Mouse (Mus musculus) heart, embryonic 13.5 days (tissue): ENCODE data around the gene Lsm12. TPM values are rescaled to one million over a fixed set of nuclear protein-coding genes. Genes with fewer than 3 reads are reported as not detected.
A peak's percentile ranks its signal among the peaks of the same experiment; 100 is the strongest.
"Not testable (repeated sequence)": the region's sequence is repeated elsewhere in the genome, so short reads cannot be mapped to it uniquely, and the experiment has no call there.

ENCODE experiments used
- ATAC-seq: fragments of 200-750 bp; cut with Nextera tagmentation; 2 replicates; pipeline ENCODE4 v1.8.0; 2017; ENCODE audit warnings: moderate TSS enrichment; ENCODE audit not compliant: insufficient number of reproducible peaks, low FRiP score, low TSS enrichment; ENCODE audit errors: extremely low read depth
- H3K27ac ChIP-seq: fragments of 300-500 bp; sonication (generic); replicated peaks from 2 replicates; pipeline ENCODE4 v1.5.1; 2015; ENCODE audit warnings: moderate library complexity, mild to moderate bottlenecking, inconsistent platforms
- H3K27me3 ChIP-seq: fragments of 300-500 bp; sonication (generic); replicated peaks from 2 replicates; pipeline ENCODE4 v1.6.1; 2015; ENCODE audit warnings: mild to moderate bottlenecking, inconsistent platforms
- H3K36me3 ChIP-seq: fragments of 300-500 bp; sonication (generic); 2 replicates; pipeline ENCODE4 v1.6.1; 2015; ENCODE audit warnings: mild to moderate bottlenecking, inconsistent platforms
- H3K4me1 ChIP-seq: fragments of 300-500 bp; sonication (generic); 2 replicates; pipeline ENCODE4 v1.6.1; 2015; ENCODE audit warnings: inconsistent platforms
- H3K4me2 ChIP-seq: fragments of 300-500 bp; sonication (generic); 2 replicates; pipeline ENCODE4 v1.6.1; 2015; ENCODE audit warnings: inconsistent platforms, mild to moderate bottlenecking, moderate library complexity
- H3K4me3 ChIP-seq: fragments of 300-500 bp; sonication (generic); 2 replicates; pipeline ENCODE4 v1.5.1; 2015; ENCODE audit warnings: moderate library complexity, mild to moderate bottlenecking, inconsistent platforms
- H3K9ac ChIP-seq: fragments of 300-500 bp; sonication (generic); 2 replicates; pipeline ENCODE4 v1.6.1; 2015; ENCODE audit warnings: inconsistent platforms, mild to moderate bottlenecking, moderate library complexity
- H3K9me3 ChIP-seq: fragments of 300-500 bp; sonication (generic); 2 replicates; pipeline ENCODE4 v1.6.1; 2016; ENCODE audit warnings: inconsistent platforms
- WGBS: fragments of 180-500 bp; shearing (Covaris S2); methylation state at CpG from one replicate; pipeline ENCODE4 v1.1.7; 2015; ENCODE audit warnings: mixed read lengths; 5-methylcytosine and 5-hydroxymethylcytosine counted together
- polyA plus RNA-seq: library from polyadenylated mRNA; unstranded; fragments of >200 nt; fragmentation: Nextera tagmentation; extraction: Ambion mirVana; gene quantifications from 2 replicates; pipeline ENCODE4 v1.2.1, GENCODE M21; 2015

Lsm12 gene
- polyA plus RNA-seq, 1 experiment from 2014 or later = 80.7 TPM

DNA sequence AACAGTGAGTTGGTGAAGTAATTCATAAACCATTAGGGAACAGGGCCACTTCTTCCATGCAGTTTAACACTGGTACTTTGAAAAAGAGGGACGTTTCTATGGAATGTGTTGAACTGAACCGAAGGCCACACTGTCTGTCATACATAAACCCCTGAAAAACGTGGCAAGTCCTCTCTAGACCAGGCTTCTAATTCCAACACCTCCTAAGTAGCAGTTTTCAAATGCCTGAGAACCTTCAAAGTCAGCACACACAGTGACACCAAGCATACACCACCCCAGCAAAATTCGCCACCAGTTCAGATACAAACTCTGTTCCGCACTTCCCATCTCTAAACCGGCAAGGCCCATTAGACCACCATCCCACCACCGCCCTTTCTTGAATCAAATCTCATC, 847 bp downstream of the Lsm12 start:
- 2% methylated on average over 7 of the region's 7 CpGs for WGBS

DNA sequence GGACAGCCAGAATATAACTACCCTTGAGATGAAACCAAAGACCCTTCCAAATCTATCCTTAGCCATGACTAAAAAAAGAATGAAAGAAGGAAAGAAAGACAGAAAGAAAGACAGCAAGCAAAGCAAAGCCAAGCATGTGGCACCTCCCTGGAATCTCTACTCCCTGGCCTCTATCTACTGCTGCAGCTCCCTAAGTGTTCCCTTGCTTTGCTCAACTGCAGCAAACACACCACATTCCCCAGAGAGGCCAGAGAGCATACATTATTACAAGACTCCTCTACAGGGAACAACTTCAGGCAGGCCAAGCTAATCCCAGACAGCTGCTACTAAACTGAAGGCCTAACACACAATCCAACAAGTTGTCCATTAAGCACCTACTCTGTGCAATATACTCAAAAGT, 5.3 kb downstream of the Lsm12 start:
- ATAC-seq = no peak
- Histone ChIP-seq H3K4me3 (no peak overlapping the region), H3K9me3 (no peaks in the 10 kb centered on the region), H3K36me3 (peaks cover 71% of the 10 kb centered on the region), H3K27me3 (no peaks in the 10 kb centered on the region), H3K4me1 (peaks cover 34% of the 10 kb centered on the region), H3K9ac (0 out of 2 replicates have a peak overlapping the region, but pooled peaks have one; percentile 2), H3K27ac (0 out of 2 replicates have a peak overlapping the region, but pooled peaks have one; percentile 4), H3K4me2 (no peak overlapping the region; the same call in 1 of the 2 replicates)

More for the DNA sequence above, 847 bp downstream of the Lsm12 start:
- Histone ChIP-seq H3K27me3 (no peaks in the 10 kb centered on the region), H3K9me3 (no peaks in the 10 kb centered on the region), H3K4me3 (peak overlapping the region; percentile 90), H3K4me1 (peaks cover 41% of the 10 kb centered on the region), H3K4me2 (peak overlapping the region; percentile 84), H3K9ac (peak overlapping the region; percentile 98), H3K27ac (peak overlapping the region; percentile 95), H3K36me3 (peaks cover 32% of the 10 kb centered on the region)
- no peak for ATAC-seq

DNA sequence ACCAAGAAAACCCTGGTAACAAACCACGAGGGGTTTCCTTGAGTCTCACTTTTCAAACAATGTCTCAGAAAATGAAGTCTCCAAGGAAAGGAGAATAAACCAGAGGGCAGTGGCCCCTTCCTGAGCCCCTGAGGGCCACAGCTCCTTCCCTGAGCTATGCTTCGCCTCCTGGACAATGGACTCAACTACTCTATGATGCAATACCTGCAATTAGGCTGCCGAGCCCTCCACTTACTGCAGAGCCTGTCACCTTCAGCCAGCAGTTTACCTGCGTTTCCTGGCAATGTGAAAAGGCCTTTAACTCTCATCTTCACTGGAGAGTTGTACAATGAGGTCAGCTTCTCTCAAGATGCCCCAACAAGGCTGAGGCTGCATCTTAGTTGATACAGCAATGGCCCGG, 16.4 kb downstream of the Lsm12 start:
- peaks cover 79% of the 10 kb centered on the region for H3K36me3 ChIP-seq
- 89% methylated on average over 5 of the region's 5 CpGs for WGBS
- ATAC-seq = no peak

DNA sequence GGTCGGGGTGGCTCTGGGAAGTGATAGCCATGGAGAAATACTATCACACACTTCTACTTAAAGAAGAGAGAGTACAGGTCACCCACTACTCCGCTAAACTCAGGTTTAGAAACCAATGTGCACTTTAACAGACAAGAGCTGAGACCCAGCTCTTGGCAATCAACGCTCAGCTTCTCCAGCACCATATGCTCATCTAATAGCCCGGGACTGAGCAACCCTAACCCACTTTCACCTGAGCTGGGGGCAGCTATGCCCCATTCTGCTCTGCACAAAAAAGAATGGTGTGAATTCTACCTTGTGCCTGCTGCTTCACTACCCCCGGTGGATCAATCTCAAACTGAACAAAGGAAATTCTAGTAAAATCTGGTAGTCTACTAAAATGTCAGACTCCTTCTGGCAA, 17.6 kb downstream of the Lsm12 start:
- ATAC-seq = no peak
- Histone ChIP-seq H3K27ac (no peak overlapping the region), H3K4me3 (no peak overlapping the region), H3K9me3 (no peaks in the 10 kb centered on the region), H3K36me3 (peaks cover 88% of the 10 kb centered on the region), H3K27me3 (no peaks in the 10 kb centered on the region), H3K4me1 (0 out of 2 replicates have a peak, but pooled peaks cover 5% of the 10 kb centered on the region), H3K9ac (no peak overlapping the region), H3K4me2 (no peak overlapping the region)
- 94% methylated on average over 5 of the region's 5 CpGs for WGBS

More for the DNA sequence above, 16.4 kb downstream of the Lsm12 start:
- no peak overlapping the region for H3K4me3 ChIP-seq
- no peaks in the 10 kb centered on the region for H3K9me3 ChIP-seq
- H3K27ac ChIP-seq = no peak overlapping the region
- H3K27me3 ChIP-seq = no peaks in the 10 kb centered on the region
- 0 out of 2 replicates have a peak, but pooled peaks cover 8% of the 10 kb centered on the region for H3K4me1 ChIP-seq
- no peak overlapping the region for H3K9ac ChIP-seq
- no peak overlapping the region for H3K4me2 ChIP-seq

DNA sequence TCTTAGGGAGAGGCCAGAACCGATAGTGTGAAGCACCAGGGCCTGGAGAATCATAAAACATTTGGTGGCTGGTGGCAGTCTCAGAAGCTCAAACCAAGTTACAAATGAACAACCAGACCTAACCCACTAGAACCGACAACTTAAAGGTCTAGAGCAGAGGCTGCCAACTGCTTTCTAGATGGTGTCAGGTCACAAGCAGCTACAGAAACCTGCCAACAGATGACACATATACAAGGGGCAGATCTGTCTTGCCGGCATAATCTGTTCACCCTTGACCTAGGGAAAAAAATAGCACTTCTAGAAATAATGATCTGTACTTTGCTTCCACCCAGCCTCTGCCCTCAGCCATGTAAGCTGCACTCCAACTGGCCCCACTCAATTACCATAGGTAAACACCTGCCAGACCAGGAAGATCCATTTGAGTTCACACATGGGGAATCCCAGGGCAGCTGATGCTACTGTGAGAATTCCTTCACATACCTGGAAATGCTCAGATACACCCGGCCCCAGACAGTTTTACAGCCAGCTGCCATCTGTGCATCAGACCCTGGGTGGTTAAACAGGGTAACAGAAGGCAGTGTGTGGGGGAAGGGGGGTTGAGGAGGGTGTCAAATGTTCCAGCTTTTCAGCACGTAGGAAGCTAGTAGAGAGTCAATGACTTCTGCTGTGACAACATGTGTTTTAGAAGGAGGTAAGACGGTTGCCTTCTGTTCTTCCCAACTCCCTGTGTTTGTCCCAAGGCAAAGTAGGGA, 18.9 kb downstream of the Lsm12 start:
- no peaks in the 10 kb centered on the region for H3K27me3 ChIP-seq
- H3K4me3 ChIP-seq = no peak overlapping the region
- ATAC-seq = no peak
- H3K4me2 ChIP-seq = no peak overlapping the region
- H3K27ac ChIP-seq = no peak overlapping the region
- H3K9ac ChIP-seq = no peak overlapping the region
- no peaks in the 10 kb centered on the region for H3K9me3 ChIP-seq
- WGBS = 62% methylated on average over 6 of the region's 6 CpGs
- H3K36me3 ChIP-seq = peaks cover 94% of the 10 kb centered on the region
- 0 out of 2 replicates have a peak, but pooled peaks cover 5% of the 10 kb centered on the region for H3K4me1 ChIP-seq

DNA sequence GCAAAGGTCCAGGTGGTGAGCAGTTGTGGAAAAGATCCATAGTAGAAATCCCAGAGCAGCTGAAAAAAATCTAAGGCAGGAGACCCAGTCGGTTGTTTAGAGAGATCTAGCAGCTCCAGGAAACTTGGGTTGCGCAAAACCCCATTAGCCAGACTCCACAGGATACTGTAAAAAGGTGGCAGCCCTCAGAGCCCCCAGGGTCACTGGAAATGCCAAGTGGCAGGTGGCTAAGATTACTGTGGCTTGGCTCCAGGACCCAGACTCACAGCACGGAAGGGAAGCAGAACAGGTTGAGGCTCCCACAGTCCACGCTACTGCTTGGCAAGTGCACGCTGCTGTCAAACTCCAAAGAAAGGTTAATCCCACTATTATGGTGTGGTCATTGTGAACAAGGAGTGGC, 25.3 kb downstream of the Lsm12 start:
- Histone ChIP-seq H3K4me2 (no peak overlapping the region), H3K27me3 (no peaks in the 10 kb centered on the region), H3K27ac (no peak overlapping the region), H3K9ac (no peak overlapping the region), H3K4me1 (peaks cover 8% of the 10 kb centered on the region), H3K4me3 (no peak overlapping the region), H3K36me3 (peaks cover 44% of the 10 kb centered on the region), H3K9me3 (no peaks in the 10 kb centered on the region)
- 78% methylated on average over 5 of the region's 5 CpGs for WGBS
- no peak for ATAC-seq

DNA sequence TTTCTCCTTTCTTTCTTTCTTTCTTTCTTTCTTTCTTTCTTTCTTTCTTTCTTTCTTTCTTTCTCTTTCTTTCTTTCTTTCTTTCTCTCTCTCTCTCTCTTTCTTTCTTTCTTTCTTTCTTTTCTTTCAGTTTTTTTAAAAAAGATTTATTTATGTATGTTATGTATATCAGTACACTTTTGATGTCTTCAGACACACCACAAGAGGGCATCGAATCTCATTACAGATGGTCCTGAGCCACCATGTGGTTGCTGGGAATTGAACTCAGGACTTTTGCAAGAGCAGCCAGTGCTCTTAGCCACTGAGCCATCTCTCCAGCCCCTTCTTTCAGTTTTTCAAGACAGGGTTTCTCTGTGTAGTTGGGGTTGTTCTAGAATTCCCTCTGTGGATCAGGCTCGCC, 27.1 kb downstream of the Lsm12 start:
- not testable (repeated sequence) for H3K9me3 ChIP-seq, ATAC-seq, H3K4me3 ChIP-seq, H3K27me3 ChIP-seq, H3K9ac ChIP-seq, H3K4me2 ChIP-seq, H3K27ac ChIP-seq, H3K4me1 ChIP-seq
- 68% methylated on average over 2 of the region's 2 CpGs for WGBS
- H3K36me3 ChIP-seq = peaks cover 44% of the 10 kb centered on the region

DNA sequence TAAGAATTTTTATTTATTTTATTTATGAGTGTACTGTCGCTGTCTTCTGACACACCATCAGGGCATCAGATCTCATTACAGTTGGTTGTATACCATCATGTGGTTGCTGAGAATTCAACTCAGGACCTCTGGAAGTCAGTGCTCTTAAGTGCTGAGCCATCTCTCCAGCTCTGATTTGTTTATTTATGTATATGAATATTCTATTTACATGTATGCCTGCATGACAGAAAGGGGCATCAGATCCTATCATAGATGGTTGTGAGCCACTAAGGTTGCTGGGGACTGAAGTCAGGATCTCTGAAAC, 28.4 kb downstream of the Lsm12 start:
- no peak overlapping the region for H3K27ac ChIP-seq
- H3K4me2 ChIP-seq = peak overlapping the region; percentile 87
- no peak overlapping the region for H3K9ac ChIP-seq
- peaks cover 8% of the 10 kb centered on the region for H3K4me1 ChIP-seq
- no peak overlapping the region for H3K4me3 ChIP-seq
- no peak for ATAC-seq
- 8% methylated on average over 1 of the region's 1 CpGs for WGBS
- peaks cover 41% of the 10 kb centered on the region for H3K36me3 ChIP-seq
- H3K27me3 ChIP-seq = no peaks in the 10 kb centered on the region
- H3K9me3 ChIP-seq = no peaks in the 10 kb centered on the region

DNA sequence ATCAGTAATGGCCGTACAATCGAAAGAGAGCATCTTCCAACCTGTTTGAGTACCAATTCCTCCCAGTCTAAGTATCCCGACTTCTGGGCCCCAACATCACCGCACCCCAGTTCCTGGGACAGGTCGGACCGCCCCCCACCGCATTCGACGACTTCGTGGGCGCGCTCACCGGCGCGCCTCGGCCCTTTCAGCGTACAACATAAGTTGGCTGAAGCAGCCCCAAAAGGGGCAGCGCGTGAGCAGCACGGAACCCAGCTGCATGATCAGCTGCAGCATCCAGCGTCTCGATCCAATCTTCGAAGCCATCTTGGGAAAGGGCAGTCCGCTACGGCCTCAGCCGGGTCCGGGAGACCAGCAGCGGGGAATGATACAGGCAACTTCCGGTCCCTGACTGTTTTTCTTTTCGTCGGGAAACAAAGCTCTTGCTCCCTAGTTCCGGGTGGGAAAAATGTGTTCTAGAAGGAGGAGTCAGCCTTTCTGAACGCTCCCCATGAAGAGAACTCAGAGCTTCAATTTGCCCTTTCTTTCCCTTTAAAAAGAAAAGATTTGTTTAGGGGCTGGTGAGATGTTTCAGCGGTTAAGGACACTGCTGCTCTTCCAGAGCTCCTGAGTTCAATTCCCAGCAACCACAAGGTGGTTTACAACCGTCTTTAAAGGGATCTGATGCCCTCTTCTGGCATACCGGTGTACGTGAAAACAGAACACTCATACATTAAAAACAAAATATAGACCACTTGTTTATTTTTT, 28.9 kb downstream of the Lsm12 start, which contains the start of gene Tmem101:
TSS of gene Tmem101 (minus strand) at position 366 of the 747 bp plus-strand sequence.
- peaks cover 36% of the 10 kb centered on the region for H3K36me3 ChIP-seq
- H3K9me3 ChIP-seq = no peaks in the 10 kb centered on the region
- H3K9ac ChIP-seq = peak within 1 kb of the TSS; percentile 93
- under 1% methylated on average over 37 of the region's 37 CpGs for WGBS
- no peak for ATAC-seq
- peak within 1 kb of the TSS; percentile 87 for H3K4me2 ChIP-seq
- peaks cover 8% of the 10 kb centered on the region for H3K4me1 ChIP-seq
- H3K4me3 ChIP-seq = peak within 1 kb of the TSS; percentile 85
- H3K27ac ChIP-seq = peak within 1 kb of the TSS; percentile 76
- H3K27me3 ChIP-seq = no peaks in the 10 kb centered on the region

DNA sequence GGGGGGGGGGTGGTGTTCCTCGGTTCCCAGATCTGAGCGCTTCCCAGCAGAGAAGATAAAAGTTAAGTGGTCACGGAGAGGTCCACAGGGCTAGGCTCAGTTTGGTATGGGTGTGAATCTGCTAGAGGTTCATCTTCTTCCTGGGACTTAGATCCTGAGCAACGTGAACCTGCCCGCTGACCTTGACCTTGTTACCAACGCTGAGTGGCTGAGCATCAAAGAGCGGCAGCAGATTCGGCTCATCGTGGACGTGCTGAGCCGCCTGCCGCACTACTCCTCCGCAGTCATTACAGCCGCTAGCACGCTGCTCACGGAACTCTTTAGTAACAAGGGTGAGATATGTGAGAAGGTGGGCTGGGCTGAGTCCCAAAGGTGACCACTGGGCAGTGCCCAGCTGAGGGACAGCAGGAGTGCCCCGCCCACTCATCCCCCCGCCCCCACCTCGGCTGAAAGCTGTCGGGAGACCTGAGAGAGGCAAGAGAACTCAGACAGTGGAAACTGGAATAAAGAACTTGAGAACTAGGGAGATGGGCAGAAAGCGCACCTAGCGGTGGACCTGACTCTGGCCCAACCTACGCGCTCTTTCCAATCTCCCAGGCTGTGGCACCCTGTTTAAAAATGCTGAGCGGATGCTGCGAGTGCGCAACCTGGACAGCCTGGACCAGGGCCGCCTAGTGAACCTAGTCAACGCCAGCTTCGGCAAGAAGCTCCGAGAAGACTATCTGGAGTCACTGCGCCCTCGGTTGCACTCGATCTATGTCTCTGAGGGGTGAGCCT, 37.7 kb downstream of the Lsm12 start:
- Histone ChIP-seq H3K4me3 (peak overlapping the region; percentile 50), H3K27me3 (peaks cover 80% of the 10 kb centered on the region), H3K4me1 (peaks cover 33% of the 10 kb centered on the region), H3K9ac (peak overlapping the region; percentile 41), H3K9me3 (no peaks in the 10 kb centered on the region), H3K27ac (no peak overlapping the region), H3K4me2 (peak overlapping the region; percentile 75), H3K36me3 (peaks cover 2% of the 10 kb centered on the region)
- ATAC-seq = no peak
- WGBS = 13% methylated on average over 34 of the region's 34 CpGs

DNA sequence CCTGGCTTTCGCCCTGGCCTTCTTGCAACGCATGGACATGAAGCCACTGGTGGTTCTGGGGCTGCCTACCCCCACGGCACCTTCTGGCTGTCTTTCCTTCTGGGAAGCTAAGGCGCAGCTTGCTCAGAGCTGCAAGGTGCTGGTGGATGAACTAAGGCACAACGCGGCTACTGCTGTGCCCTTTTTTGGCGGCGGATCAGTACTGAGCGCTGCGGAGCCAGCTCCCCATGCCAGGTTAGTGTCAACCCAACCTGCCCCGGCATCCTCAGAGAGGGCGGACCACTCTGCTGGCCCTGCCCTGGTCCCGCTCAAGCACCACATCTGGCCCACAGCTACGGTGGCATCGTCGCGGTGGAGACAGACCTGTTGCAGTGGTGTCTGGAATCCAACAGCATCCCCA, 38.6 kb downstream of the Lsm12 start:
- Histone ChIP-seq H3K27ac (no peak overlapping the region), H3K4me1 (peaks cover 33% of the 10 kb centered on the region), H3K4me2 (peak overlapping the region; percentile 75), H3K9me3 (no peaks in the 10 kb centered on the region), H3K9ac (no peak overlapping the region), H3K27me3 (peaks cover 84% of the 10 kb centered on the region), H3K36me3 (no peaks in the 10 kb centered on the region), H3K4me3 (peak overlapping the region; percentile 50)
- no peak for ATAC-seq
- WGBS = 6% methylated on average over 17 of the region's 17 CpGs
